Mouse (Mus musculus) limb, embryonic 15.5 days (tissue): ENCODE measurements around the gene Ubr2. TPM values are rescaled to one million over a fixed set of nuclear protein-coding genes. Genes with fewer than 3 reads are reported as not detected.

Experiments used
- ATAC-seq: fragments of 200-750 bp; cut with Nextera tagmentation; 2 replicates; pipeline ENCODE4 v1.8.0; 2017; ENCODE audit warnings: low read depth, moderate TSS enrichment; ENCODE audit not compliant: insufficient number of reproducible peaks, low FRiP score, low TSS enrichment
- H3K27ac ChIP-seq: fragments of 300-500 bp; sonication (generic); 2 replicates; pipeline ENCODE4 v1.5.1; 2015; ENCODE audit warnings: moderate library complexity, mild to moderate bottlenecking, inconsistent platforms
- H3K27me3 ChIP-seq: fragments of 300-500 bp; sonication (generic); 2 replicates; pipeline ENCODE4 v1.6.1; 2015; ENCODE audit warnings: inconsistent platforms
- H3K36me3 ChIP-seq: fragments of 300-500 bp; sonication (generic); 2 replicates; pipeline ENCODE4 v1.6.1; 2015; ENCODE audit warnings: inconsistent platforms
- H3K4me1 ChIP-seq: fragments of 300-500 bp; sonication (generic); 2 replicates; pipeline ENCODE4 v1.6.1; 2015; ENCODE audit warnings: inconsistent platforms
- H3K4me2 ChIP-seq: fragments of 300-500 bp; sonication (generic); 2 replicates; pipeline ENCODE4 v1.6.1; 2015; ENCODE audit warnings: mild to moderate bottlenecking, inconsistent platforms
- H3K4me3 ChIP-seq: fragments of 300-500 bp; sonication (generic); 2 replicates; pipeline ENCODE4 v1.5.1; 2015; ENCODE audit warnings: mild to moderate bottlenecking, inconsistent platforms
- H3K9ac ChIP-seq: fragments of 300-500 bp; sonication (generic); 2 replicates; pipeline ENCODE4 v1.6.1; 2015; ENCODE audit warnings: inconsistent platforms
- H3K9me3 ChIP-seq: fragments of 300-500 bp; sonication (generic); 2 replicates; pipeline ENCODE4 v1.6.1; 2016; ENCODE audit warnings: inconsistent platforms
- WGBS: fragments of 180-500 bp; shearing (Covaris S2); methylation state at CpG from one replicate; pipeline ENCODE4 v1.1.7; 2015; 5-methylcytosine and 5-hydroxymethylcytosine counted together
- polyA plus RNA-seq: library from polyadenylated mRNA; unstranded; fragments of >200 nt; fragmentation: Nextera tagmentation; extraction: Ambion mirVana; gene quantifications from 2 replicates; pipeline ENCODE4 v1.2.1, GENCODE M21; 2015

Gene Ubr2
- polyA plus RNA-seq, 1 experiment from 2014 or later: 14.9 TPM

- ATAC-seq: no peak
- WGBS: 9% methylated on average over 4 of the region's 4 CpGs
- no peaks in the 10 kb centered on the region for H3K4me1 ChIP-seq
- no peaks in the 10 kb centered on the region for H3K36me3 ChIP-seq
- H3K9ac ChIP-seq: no peak overlapping the region
- H3K27ac ChIP-seq: no peak overlapping the region
- H3K27me3 ChIP-seq: no peaks in the 10 kb centered on the region
- H3K9me3 ChIP-seq: no peaks in the 10 kb centered on the region
- H3K4me3 ChIP-seq: no peak overlapping the region
- H3K4me2 ChIP-seq: no peak overlapping the region
These were observed 91.4 kb downstream of the Ubr2 start for GRCm38 (mm10) chr17:46918951-46919350.

- Histone ChIP-seq H3K27ac (no peak overlapping the region), H3K4me2 (no peak overlapping the region), H3K36me3 (no peaks in the 10 kb centered on the region), H3K4me1 (no peaks in the 10 kb centered on the region), H3K4me3 (no peak overlapping the region), H3K27me3 (no peaks in the 10 kb centered on the region), H3K9ac (no peak overlapping the region), H3K9me3 (no peaks in the 10 kb centered on the region)
- no peak for ATAC-seq
- 60% methylated on average over 3 of the region's 3 CpGs for WGBS
These were observed 95.2 kb downstream of the Ubr2 start for GRCm38 (mm10) chr17:46915129-46915528.

DNA sequence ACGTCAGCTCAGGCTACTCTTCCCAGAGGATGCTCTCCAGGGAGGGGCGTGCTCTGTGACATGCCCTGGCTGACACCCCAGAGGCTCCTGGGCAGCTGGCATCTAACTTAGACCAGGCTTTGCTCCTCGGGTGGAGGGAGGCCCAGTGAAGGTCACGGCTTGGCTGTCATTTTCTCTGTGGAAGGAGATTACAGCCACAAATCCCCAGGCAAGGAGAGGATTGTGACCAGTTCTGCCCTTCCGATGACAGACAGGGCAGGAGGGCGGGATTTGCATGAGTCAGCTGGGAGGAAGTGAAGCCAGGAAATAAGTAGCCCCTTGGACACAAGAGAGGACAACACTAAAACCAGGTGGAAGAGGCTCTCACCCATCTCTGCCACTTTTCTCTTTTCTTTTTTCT is 98.0 kb downstream of the Ubr2 start:
- H3K36me3 ChIP-seq: no peaks in the 10 kb centered on the region
- H3K9ac ChIP-seq: no peak overlapping the region
- no peak overlapping the region for H3K27ac ChIP-seq
- no peak overlapping the region for H3K4me2 ChIP-seq
- ATAC-seq: no peak
- H3K4me3 ChIP-seq: no peak overlapping the region
- H3K4me1 ChIP-seq: no peaks in the 10 kb centered on the region
- H3K9me3 ChIP-seq: no peaks in the 10 kb centered on the region
- WGBS: 44% methylated on average over 6 of the region's 6 CpGs
- H3K27me3 ChIP-seq: no peaks in the 10 kb centered on the region

- no peak for ATAC-seq
- H3K4me2 ChIP-seq: no peak within 1 kb of the TSS
- H3K4me3 ChIP-seq: no peak within 1 kb of the TSS
- no peaks in the 10 kb centered on the region for H3K4me1 ChIP-seq
- no peaks in the 10 kb centered on the region for H3K27me3 ChIP-seq
- H3K9ac ChIP-seq: no peak within 1 kb of the TSS
- H3K27ac ChIP-seq: no peak within 1 kb of the TSS
- H3K9me3 ChIP-seq: no peaks in the 10 kb centered on the region
- H3K36me3 ChIP-seq: no peaks in the 10 kb centered on the region
- WGBS: 91% methylated on average over 10 of the region's 10 CpGs
These were observed 100.2 kb downstream of the Ubr2 start, which contains the start of gene Prph2 for GRCm38 (mm10) chr17:46910186-46910585. Prph2 (plus strand) TSS chr17:46910459.

DNA sequence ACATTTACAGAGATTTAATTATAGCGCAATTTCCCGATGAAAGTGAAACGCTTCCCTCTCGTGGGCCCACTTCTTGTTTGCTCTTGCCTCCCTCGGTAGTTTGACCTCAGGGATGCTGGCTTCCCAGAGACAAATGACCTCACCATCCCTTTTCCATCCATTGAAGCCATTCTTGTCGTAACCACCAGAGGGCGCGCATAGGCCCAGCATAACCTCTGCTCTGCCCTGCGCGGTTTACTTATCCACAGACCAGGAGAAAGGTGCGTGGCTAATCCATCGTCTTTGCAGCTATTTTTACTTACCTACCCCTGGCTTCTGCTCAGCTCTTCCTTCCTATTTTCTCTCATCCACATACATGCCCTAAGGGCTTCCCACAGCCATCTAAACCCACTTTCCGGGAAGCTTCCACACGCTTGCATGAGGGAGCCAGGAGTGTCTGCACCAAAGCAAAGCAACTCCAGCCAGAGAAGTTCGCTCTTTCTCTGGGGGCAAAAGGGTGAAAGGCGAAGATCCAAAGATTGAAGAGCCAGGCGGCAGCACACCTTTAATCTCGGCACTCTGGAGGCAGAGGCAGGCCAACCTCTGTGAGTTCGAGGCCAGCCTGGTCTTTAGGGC is 106.4 kb downstream of the Ubr2 start:
- no peaks in the 10 kb centered on the region for H3K9me3 ChIP-seq
- H3K9ac ChIP-seq: no peak overlapping the region
- H3K36me3 ChIP-seq: no peaks in the 10 kb centered on the region
- H3K4me1 ChIP-seq: 0 out of 2 replicates have a peak, but pooled peaks cover 3% of the 10 kb centered on the region
- ATAC-seq: no peak
- no peak overlapping the region for H3K27ac ChIP-seq
- H3K27me3 ChIP-seq: no peaks in the 10 kb centered on the region
- no peak overlapping the region for H3K4me2 ChIP-seq
- 21% methylated on average over 19 of the region's 19 CpGs for whole genome bisulfite sequencing
- no peak overlapping the region for H3K4me3 ChIP-seq

- no peaks in the 10 kb centered on the region for H3K27me3 ChIP-seq
- no peaks in the 10 kb centered on the region for H3K36me3 ChIP-seq
- H3K4me2 ChIP-seq: no peak overlapping the region
- H3K9me3 ChIP-seq: no peaks in the 10 kb centered on the region
- H3K4me1 ChIP-seq: 0 out of 2 replicates have a peak, but pooled peaks cover 3% of the 10 kb centered on the region
- 51% methylated on average over 2 of the region's 2 CpGs for WGBS
- no peak overlapping the region for H3K4me3 ChIP-seq
- H3K9ac ChIP-seq: no peak overlapping the region
- H3K27ac ChIP-seq: no peak overlapping the region
- no peak for ATAC-seq
These were observed 109.4 kb downstream of the Ubr2 start for GRCm38 (mm10) chr17:46900941-46901340.

GRCm38 (mm10) chr17:46897221-46897950 is 113.0 kb downstream of the Ubr2 start:
- Histone ChIP-seq H3K4me1 (peaks cover 8% of the 10 kb centered on the region), H3K4me3 (no peak overlapping the region), H3K4me2 (no peak overlapping the region), H3K27me3 (no peaks in the 10 kb centered on the region), H3K9ac (no peak overlapping the region), H3K27ac (no peak overlapping the region), H3K9me3 (no peaks in the 10 kb centered on the region), H3K36me3 (no peaks in the 10 kb centered on the region; the same call in 1 of the 2 replicates)
- 34% methylated on average over 13 of the region's 13 CpGs for WGBS
- ATAC-seq: no peak

GRCm38 (mm10) chr17:46895426-46895825 is 114.9 kb downstream of the Ubr2 start:
- Histone ChIP-seq H3K9me3 (no peaks in the 10 kb centered on the region), H3K4me3 (no peak overlapping the region), H3K4me1 (peaks cover 20% of the 10 kb centered on the region), H3K27me3 (no peaks in the 10 kb centered on the region), H3K4me2 (no peak overlapping the region), H3K27ac (no peak overlapping the region), H3K36me3 (no peaks in the 10 kb centered on the region; the same call in 1 of the 2 replicates), H3K9ac (no peak overlapping the region)
- ATAC-seq: no peak
- WGBS: 87% methylated on average over 9 of the region's 9 CpGs

DNA sequence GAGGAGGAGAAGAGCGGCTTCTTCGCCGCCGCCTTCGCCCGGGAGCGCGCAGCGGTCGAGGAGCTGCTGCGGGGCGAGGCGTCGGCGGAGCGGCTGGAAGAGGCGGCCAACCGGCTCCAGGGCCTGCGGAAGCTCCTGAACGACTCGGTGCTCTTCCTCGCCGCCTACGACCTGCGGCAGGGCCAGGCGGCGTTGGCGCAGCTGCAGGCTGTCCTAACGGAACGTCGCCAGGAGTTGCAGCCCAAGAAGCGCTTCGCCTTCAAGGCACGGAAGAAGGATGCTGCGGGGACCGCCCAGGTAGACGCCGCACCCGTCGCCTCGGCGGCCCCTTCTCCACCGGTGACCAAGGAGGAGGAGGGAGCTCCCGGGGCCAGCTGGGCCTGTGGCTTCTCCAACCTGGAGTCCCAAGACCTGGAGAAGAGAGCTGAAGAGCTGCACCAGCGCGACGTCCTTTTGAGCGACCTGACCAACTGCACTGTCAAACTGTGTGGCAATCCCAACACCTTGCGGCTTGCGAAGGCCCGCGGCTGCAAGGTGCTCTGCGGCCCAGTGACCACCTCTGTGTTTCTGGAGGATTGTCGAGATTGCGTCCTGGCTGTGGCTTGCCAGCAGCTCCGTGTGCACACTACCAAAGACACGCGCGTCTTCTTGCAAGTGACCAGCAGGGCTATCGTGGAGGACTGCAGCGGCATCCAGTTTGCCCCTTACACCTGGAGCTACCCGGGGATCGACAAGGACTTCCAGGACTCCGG is 119.3 kb downstream of the Ubr2 start:
- WGBS: 2% methylated on average over 64 of the region's 64 CpGs
- H3K27me3 ChIP-seq: no peaks in the 10 kb centered on the region
- no peaks in the 10 kb centered on the region for H3K9me3 ChIP-seq
- H3K9ac ChIP-seq: peak overlapping the region; percentile 86
- H3K36me3 ChIP-seq: no peaks in the 10 kb centered on the region; the same call in 1 of the 2 replicates
- peak overlapping the region; percentile 95 for H3K4me3 ChIP-seq
- peaks cover 27% of the 10 kb centered on the region for H3K4me1 ChIP-seq
- peak; percentile 17 for ATAC-seq
- peak overlapping the region; percentile 91 for H3K27ac ChIP-seq
- H3K4me2 ChIP-seq: peak overlapping the region; percentile 83

- Histone ChIP-seq H3K9ac (peak within 1 kb of the TSS; percentile 86), H3K27me3 (no peaks in the 10 kb centered on the region), H3K27ac (peak within 1 kb of the TSS; percentile 98), H3K9me3 (no peaks in the 10 kb centered on the region), H3K36me3 (no peaks in the 10 kb centered on the region; the same call in 1 of the 2 replicates), H3K4me3 (peak within 1 kb of the TSS; percentile 95), H3K4me2 (peak within 1 kb of the TSS; percentile 83), H3K4me1 (peaks cover 30% of the 10 kb centered on the region)
- WGBS: under 1% methylated on average over 40 of the region's 40 CpGs
- peak; percentile 95 for ATAC-seq
These were observed 120.1 kb downstream of the Ubr2 start, which contains the start of gene Tbcc for GRCm38 (mm10) chr17:46890116-46890815. Tbcc (plus strand) TSS chr17:46890684.

DNA sequence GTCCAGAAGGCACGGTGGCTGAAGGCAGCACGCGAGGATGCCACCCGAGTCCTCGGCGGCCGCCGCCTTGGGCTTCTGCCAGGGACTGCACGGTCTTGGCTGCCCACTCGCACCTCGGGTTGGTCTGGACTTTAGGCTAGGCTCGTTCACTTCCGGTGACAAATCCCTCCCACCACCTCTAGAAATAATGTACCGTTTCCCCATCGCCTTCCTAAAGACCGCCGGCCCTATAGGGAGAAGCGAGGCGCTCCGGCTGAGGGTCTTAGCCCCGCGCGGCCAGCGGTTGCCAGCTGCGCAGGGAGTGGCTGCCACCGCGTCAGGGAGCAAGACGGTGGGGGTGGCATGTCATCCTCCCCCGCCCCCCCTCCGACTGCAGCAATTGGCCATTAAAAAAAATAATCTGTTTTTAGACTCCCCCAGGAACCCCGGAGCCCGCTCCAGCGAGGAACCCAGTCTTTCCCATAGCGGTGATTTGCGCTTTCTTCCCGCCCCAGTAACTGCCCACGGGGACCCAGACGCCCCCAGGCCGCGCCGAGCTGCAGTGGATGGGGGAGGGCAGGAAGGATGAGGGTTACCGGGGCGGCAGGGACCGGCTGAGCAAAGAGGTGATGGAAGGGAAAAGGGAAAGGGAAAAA is 120.8 kb downstream of the Ubr2 start:
- H3K9ac ChIP-seq: peak overlapping the region; percentile 61
- peak overlapping the region; percentile 81 for H3K4me2 ChIP-seq
- peak overlapping the region; percentile 98 for H3K27ac ChIP-seq
- peaks cover 30% of the 10 kb centered on the region for H3K4me1 ChIP-seq
- no peaks in the 10 kb centered on the region; the same call in 1 of the 2 replicates for H3K36me3 ChIP-seq
- no peaks in the 10 kb centered on the region for H3K27me3 ChIP-seq
- WGBS: under 1% methylated on average over 44 of the region's 44 CpGs
- no peaks in the 10 kb centered on the region for H3K9me3 ChIP-seq
- H3K4me3 ChIP-seq: peak overlapping the region; percentile 95
- peak; percentile 30; the same call in 1 of the 2 replicates for ATAC-seq
